Mouse (Mus musculus): ENCODE data around the gene Me1. TPM values are rescaled to one million over a fixed set of nuclear protein-coding genes. Genes with fewer than 3 reads are reported as not detected.

Gene Me1
- polyA plus RNA-seq, 1 experiment from 2014 or later = 21.8 TPM

DNA sequence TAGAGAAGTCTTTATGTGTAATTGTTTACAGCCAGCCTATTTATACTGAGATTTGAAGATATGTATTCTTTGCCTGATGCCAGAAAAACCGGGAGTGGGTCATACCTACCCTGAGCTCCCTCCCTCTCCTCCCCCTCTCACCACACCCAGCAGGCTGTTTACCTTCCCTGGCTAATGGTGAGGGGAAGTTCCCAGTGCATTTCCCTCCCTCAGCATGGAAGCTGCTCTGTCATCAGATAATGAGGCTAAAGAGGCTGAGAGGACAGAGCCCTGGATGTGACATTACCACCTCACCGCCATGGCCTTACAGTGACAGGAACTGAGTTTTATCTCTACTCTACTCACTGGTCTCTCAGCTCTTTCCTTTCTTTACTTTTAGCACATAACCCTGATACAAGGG lies 6.1 kb upstream of the Me1 start:
- no peak overlapping the region for H3K4me3 ChIP-seq
- no peak overlapping the region for H3K9ac ChIP-seq
- H3K36me3 ChIP-seq = no peaks in the 10 kb centered on the region
- no peaks in the 10 kb centered on the region for H3K27me3 ChIP-seq
- 0 out of 2 replicates have a peak, but pooled peaks cover 9% of the 10 kb centered on the region for H3K4me1 ChIP-seq
- H3K27ac ChIP-seq = peak overlapping the region; percentile 77; the same call in 1 of the 2 replicates
- ATAC-seq (ENCODE audit: low FRiP score, low read depth) = peak; percentile 55; the same call in 1 of the 2 replicates
- H3K4me2 ChIP-seq (replicated peaks) = no peak overlapping the region
- 15% methylated on average over 2 of the region's 2 CpGs for WGBS
- no peaks in the 10 kb centered on the region for H3K9me3 ChIP-seq

DNA sequence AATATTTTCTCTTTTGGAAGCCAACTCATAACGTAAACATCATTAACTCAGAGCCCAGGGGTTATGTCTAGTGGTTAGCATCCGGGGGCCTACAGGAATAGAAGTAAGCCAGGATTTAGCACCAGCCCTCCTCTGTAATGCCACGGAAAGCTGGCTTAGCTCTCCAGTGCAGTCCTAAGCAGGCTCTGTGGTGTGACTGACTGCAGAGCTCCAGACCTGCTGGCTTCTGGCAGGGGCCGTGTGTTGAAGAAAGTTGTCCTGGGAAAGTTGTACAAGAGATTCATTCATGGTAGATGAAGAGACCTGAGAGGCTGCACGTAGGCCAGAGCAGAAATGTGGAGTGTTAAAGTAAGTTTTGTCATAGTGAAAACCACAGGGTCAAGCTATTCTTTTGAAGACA lies 5.5 kb upstream of the Me1 start:
- 22% methylated on average over 5 of the region's 5 CpGs for WGBS
- no peak overlapping the region for H3K9ac ChIP-seq
- H3K27me3 ChIP-seq = no peaks in the 10 kb centered on the region
- peak overlapping the region; percentile 77; the same call in 1 of the 2 replicates for H3K27ac ChIP-seq
- 0 out of 2 replicates have a peak, but pooled peaks cover 9% of the 10 kb centered on the region for H3K4me1 ChIP-seq
- no peak overlapping the region for H3K4me2 ChIP-seq (replicated peaks)
- peak; percentile 81 for ATAC-seq (ENCODE audit: low FRiP score, low read depth)
- H3K4me3 ChIP-seq = no peak overlapping the region
- H3K36me3 ChIP-seq = no peaks in the 10 kb centered on the region
- no peaks in the 10 kb centered on the region for H3K9me3 ChIP-seq

DNA sequence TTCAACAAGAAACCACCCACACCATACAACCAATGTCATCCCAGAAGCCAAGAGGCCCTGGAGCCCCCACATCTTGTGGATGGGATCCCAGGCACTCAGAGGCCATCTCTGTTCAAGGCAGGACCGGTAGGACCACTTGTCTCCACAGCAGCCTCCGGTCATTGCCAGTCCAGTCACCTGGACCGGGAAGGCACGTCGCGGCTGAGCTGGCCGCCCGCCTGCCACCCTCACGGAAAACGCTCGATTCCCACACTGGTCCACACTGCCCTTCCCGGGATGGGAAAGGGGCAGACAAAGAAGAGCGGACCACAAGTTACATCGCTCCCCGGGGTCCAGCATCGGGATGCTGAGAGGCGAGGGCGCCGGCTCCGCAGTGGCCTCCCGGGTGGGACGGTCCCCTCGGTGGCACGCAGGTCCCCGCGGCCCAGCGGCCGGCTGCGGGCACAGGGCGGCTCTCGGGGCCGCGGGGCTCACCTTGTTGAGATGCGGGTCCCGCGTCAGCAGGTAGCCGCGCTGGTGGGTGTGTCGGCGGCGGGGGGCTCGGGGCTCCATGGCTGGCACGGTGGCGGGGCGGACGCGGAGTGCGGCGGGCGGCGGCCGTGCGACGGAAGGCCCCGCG lies 445 bp downstream of the Me1 start:
- H3K4me1 ChIP-seq = 0 out of 2 replicates have a peak, but pooled peaks cover under 1% of the 10 kb centered on the region
- no peaks in the 10 kb centered on the region for H3K9me3 ChIP-seq
- H3K9ac ChIP-seq = peak overlapping the region; percentile 88
- no peaks in the 10 kb centered on the region for H3K27me3 ChIP-seq
- ATAC-seq (ENCODE audit: low FRiP score, low read depth) = peak; percentile 45
- H3K36me3 ChIP-seq = no peaks in the 10 kb centered on the region
- peak overlapping the region; percentile 55; the same call in 1 of the 2 replicates for H3K27ac ChIP-seq
- H3K4me2 ChIP-seq (replicated peaks) = peak overlapping the region; percentile 88
- under 1% methylated on average over 46 of the region's 56 CpGs for WGBS
- H3K4me3 ChIP-seq = peak overlapping the region; percentile 82

DNA sequence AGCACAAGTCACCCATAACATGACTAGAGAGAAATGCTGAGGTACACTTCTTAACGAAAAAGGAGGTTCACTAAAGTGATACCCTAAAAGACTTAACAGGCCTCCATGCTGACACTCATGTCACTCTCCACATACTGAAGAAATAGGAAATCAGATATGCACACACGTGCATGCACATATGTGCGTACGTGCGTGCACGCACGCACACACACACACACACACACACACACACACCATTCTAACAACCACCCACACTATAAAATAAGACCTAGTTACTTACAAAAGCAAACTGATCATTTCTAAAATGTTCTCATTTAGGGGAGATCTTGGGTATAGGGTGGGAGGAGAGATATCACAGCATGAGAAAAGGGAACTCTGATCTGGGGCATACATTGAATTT lies 1.1 kb downstream of the Me1 start:
- no peak for ATAC-seq (ENCODE audit: low FRiP score, low read depth)
- H3K9me3 ChIP-seq = no peaks in the 10 kb centered on the region
- no peaks in the 10 kb centered on the region for H3K36me3 ChIP-seq
- H3K4me1 ChIP-seq = no peaks in the 10 kb centered on the region
- H3K27ac ChIP-seq = no peak overlapping the region
- H3K9ac ChIP-seq = no peak overlapping the region
- H3K4me2 ChIP-seq (replicated peaks) = peak overlapping the region; percentile 88
- peak overlapping the region; percentile 82 for H3K4me3 ChIP-seq
- H3K27me3 ChIP-seq = no peaks in the 10 kb centered on the region
- WGBS = 93% methylated on average over 7 of the region's 7 CpGs

DNA sequence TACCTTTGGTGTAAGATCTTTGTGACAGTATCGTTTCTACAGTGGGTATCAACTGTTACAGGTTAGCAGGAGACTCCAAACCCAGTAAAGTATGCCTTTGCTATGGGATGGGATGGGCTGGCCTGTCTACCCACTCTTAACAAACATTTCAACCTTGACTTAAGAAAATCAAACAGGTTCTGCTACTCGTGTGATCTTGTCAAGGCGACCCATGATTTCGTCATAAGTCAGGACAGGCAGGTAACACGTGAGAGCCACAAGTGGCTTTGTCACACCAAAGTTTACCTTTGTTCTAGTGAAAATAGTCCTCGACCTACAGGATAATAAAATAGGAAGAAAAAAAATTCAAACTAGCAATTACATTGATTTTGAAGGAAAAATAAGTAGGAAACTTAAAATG lies 1.8 kb downstream of the Me1 start:
- Histone ChIP-seq H3K27ac (no peak overlapping the region), H3K36me3 (no peaks in the 10 kb centered on the region), H3K4me3 (no peak overlapping the region), H3K4me2 (replicated peaks) (no peak overlapping the region), H3K9me3 (no peaks in the 10 kb centered on the region), H3K9ac (no peak overlapping the region), H3K27me3 (no peaks in the 10 kb centered on the region), H3K4me1 (no peaks in the 10 kb centered on the region)
- ATAC-seq (ENCODE audit: low FRiP score, low read depth) = no peak
- WGBS = 86% methylated on average over 6 of the region's 6 CpGs

DNA sequence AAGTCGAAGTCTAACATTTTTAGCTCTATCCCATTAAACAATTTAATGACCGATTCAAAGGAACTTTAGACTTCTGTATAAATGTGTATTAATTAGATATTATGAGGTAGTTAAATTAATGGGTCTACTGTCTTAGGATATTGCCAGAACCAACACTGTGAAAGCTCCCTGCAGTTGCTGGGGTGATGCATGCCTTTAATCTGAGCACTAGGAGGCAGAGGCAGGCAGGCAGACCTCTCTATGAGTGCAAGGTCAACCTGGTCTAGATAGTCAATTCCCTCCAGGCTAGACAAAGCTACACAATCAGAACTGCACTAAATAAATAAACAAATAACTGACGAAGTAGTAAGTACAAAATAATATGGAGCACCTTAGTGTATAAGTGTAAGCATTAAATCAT lies 3.1 kb downstream of the Me1 start:
- Histone ChIP-seq H3K4me3 (no peak overlapping the region), H3K4me2 (replicated peaks) (no peak overlapping the region), H3K36me3 (no peaks in the 10 kb centered on the region), H3K27me3 (no peaks in the 10 kb centered on the region), H3K9me3 (no peaks in the 10 kb centered on the region), H3K27ac (no peak overlapping the region), H3K4me1 (no peaks in the 10 kb centered on the region), H3K9ac (no peak overlapping the region)
- ATAC-seq (ENCODE audit: low FRiP score, low read depth) = no peak
- 58% methylated on average over 3 of the region's 3 CpGs for WGBS

DNA sequence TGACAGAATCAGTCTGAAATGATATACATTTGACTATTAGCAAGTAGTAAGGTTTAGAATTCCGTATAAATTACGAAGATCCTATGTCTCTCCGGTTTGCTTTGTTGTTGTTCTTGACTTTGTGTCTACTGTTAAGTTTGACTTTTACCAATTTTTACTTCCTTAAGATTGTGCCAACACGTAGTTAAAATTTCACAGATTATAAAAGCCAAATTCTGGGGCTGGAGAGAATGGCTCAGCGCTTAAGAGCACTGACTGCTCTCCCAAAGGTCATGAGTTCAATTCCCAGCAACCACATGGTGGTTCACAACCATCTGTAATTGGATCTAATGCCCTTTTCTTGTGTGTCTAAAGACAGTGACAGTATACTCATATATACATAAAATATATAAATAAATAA lies 3.5 kb downstream of the Me1 start:
- Histone ChIP-seq H3K9me3 (no peaks in the 10 kb centered on the region), H3K4me3 (no peak overlapping the region), H3K27ac (no peak overlapping the region), H3K4me1 (no peaks in the 10 kb centered on the region), H3K9ac (no peak overlapping the region), H3K4me2 (replicated peaks) (no peak overlapping the region), H3K27me3 (no peaks in the 10 kb centered on the region), H3K36me3 (no peaks in the 10 kb centered on the region)
- 78% methylated on average over 5 of the region's 5 CpGs for WGBS
- ATAC-seq (ENCODE audit: low FRiP score, low read depth) = no peak

DNA sequence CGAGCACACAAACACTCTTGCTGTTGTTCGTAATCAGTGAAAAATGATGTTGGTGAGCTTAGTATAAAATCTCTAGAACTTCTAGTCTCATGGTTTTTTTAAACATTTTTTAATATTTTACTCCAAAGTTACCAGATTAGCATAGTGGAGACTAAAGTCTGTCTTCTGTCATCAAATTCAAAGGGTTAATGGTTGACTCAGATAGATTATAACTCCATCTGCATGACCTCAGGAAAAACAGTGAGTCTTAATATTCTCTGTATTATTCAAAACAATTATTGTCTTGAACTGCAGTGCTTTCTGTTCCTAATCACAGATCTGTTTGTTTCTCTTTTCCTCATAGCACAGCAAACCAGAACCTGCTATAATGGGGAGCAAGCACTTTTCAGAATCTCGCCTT lies 4.7 kb downstream of the Me1 start:
- no peaks in the 10 kb centered on the region for H3K9me3 ChIP-seq
- H3K9ac ChIP-seq = no peak overlapping the region
- no peak overlapping the region for H3K4me2 ChIP-seq (replicated peaks)
- no peaks in the 10 kb centered on the region for H3K36me3 ChIP-seq
- ATAC-seq (ENCODE audit: low FRiP score, low read depth) = no peak
- H3K4me3 ChIP-seq = no peak overlapping the region
- H3K4me1 ChIP-seq = no peaks in the 10 kb centered on the region
- H3K27ac ChIP-seq = no peak overlapping the region
- WGBS = 87% methylated on average over 3 of the region's 3 CpGs
- H3K27me3 ChIP-seq = no peaks in the 10 kb centered on the region

DNA sequence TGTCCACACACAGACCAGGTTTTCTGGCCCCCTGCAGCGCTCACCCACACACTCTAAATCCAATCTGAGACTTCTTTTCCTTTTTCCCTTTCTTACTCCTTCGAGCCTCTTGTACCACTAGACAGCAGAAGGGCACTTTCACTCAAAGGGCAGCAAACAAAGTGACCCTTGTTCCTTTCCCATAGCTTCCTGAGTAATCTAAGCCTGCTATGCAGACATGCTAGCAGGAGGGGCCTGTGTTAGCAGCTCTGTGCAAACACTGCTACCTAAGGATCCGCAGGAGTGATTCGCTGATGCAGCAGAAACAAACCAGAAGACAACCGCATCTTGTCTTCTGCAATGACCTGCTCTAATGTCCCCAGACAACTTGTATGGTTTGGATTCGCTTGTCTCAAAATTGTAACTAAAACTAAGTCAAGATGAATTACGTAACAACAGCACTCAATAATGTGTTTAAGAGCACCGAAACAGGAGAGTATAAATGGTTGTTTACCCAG lies 12.0 kb downstream of the Me1 start:
- peaks cover 17% of the 10 kb centered on the region for H3K4me1 ChIP-seq
- H3K9me3 ChIP-seq = no peaks in the 10 kb centered on the region
- no peaks in the 10 kb centered on the region for H3K27me3 ChIP-seq
- H3K9ac ChIP-seq = no peak overlapping the region
- WGBS = 53% methylated on average over 8 of the region's 8 CpGs
- no peak for ATAC-seq (ENCODE audit: low FRiP score, low read depth)
- H3K4me3 ChIP-seq = no peak overlapping the region
- no peaks in the 10 kb centered on the region for H3K36me3 ChIP-seq
- peak overlapping the region; percentile 78 for H3K27ac ChIP-seq
- H3K4me2 ChIP-seq (replicated peaks) = no peak overlapping the region

DNA sequence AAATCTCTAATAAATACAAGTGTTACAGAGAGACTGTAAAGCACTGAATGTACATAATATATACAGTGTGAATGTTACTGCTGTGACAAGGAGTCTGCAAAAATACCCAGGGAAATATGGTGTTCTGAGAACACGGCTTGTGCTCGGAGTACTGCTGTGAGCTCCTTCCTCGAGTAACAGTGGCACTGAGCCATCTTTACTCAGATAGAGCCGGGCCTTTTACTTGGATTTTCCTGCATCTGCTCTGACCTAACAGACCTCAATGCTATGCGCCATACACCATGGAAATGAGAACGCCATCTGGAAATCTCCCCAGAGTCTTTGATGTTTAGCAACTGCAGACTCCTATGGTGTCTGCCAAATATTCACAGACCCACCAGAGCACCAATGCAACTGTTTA lies 12.9 kb downstream of the Me1 start:
- 0 out of 2 replicates have a peak overlapping the region, but pooled peaks have one; percentile 14 for H3K4me2 ChIP-seq (replicated peaks)
- H3K27ac ChIP-seq = peak overlapping the region; percentile 58; the same call in 1 of the 2 replicates
- no peaks in the 10 kb centered on the region for H3K9me3 ChIP-seq
- H3K4me3 ChIP-seq = no peak overlapping the region
- 27% methylated on average over 6 of the region's 6 CpGs for WGBS
- no peak overlapping the region for H3K9ac ChIP-seq
- peak; percentile 79 for ATAC-seq (ENCODE audit: low FRiP score, low read depth)
- H3K27me3 ChIP-seq = no peaks in the 10 kb centered on the region
- no peaks in the 10 kb centered on the region for H3K36me3 ChIP-seq
- H3K4me1 ChIP-seq = peaks cover 17% of the 10 kb centered on the region

DNA sequence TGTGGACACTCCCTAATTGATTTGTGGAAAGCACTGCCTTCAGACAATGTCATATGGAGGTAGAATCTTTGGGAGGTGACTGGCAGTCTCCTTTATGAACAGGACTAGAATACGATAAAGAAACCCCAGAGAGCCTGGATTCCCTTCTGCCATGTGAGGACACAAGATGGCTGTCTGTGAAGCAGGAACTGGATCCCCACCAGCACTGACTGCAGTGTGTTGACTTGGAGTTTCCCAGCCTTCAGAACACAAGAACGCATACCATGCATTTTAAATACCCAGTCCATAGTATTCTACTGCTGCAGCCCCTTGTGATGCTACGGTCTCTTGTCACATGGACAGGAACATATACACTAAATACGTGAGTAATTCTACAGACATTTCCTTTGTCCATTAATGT lies 13.5 kb downstream of the Me1 start:
- Histone ChIP-seq H3K9ac (no peak overlapping the region), H3K4me1 (peaks cover 17% of the 10 kb centered on the region), H3K9me3 (no peaks in the 10 kb centered on the region), H3K4me2 (replicated peaks) (no peak overlapping the region), H3K36me3 (0 out of 2 replicates have a peak, but pooled peaks cover 2% of the 10 kb centered on the region), H3K27ac (no peak overlapping the region), H3K4me3 (no peak overlapping the region), H3K27me3 (no peaks in the 10 kb centered on the region)
- WGBS = 92% methylated on average over 4 of the region's 4 CpGs
- no peak for ATAC-seq (ENCODE audit: low FRiP score, low read depth)

DNA sequence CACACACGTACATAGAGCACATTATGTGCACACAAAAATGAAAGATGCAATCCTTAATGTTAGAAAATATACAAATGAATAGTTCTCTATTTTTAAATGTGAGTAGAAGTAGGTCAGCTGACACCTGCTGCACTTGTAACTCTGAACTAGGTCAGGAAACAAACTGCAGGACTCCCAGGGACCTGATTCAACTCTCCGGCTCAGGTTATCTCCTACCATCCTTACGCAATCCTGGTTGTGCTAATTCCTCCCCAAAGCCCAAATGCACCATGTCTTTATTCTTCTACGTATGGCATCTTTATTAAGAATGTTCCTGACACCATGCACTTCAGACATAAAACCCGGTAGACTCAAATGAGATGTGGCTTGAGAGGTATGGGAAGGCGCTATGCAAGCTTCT lies 15.3 kb downstream of the Me1 start:
- Histone ChIP-seq H3K9me3 (no peaks in the 10 kb centered on the region), H3K4me3 (no peak overlapping the region), H3K4me1 (peaks cover 17% of the 10 kb centered on the region), H3K4me2 (replicated peaks) (no peak overlapping the region), H3K27me3 (no peaks in the 10 kb centered on the region), H3K36me3 (0 out of 2 replicates have a peak, but pooled peaks cover 2% of the 10 kb centered on the region), H3K9ac (no peak overlapping the region), H3K27ac (no peak overlapping the region)
- ATAC-seq (ENCODE audit: low FRiP score, low read depth) = no peak
- WGBS = 91% methylated on average over 6 of the region's 6 CpGs
